13 mouse cellular contexts compared by ENCODE assay signal in the genomic region with DNA sequence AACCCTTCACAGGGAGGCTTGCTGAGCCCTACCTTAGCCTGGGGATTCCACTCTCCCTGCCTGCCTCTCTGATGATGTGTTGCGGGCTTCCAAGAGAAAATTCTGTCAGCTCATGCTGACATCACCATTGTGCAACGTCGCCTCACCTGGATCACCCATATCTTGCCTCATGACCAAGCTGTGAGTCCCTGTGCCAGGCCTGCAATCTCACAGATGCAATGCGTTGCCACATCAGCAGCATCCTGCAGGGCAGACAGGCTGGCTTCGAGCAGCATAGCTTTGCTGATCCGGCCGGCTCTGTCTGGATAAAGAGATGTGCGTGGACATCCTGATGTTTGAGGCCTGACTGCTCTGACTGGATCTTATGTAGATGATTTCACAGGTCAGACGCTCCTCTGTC.
DNase-seq lines count a peak whose midpoint lies in the region; ATAC-seq and TF ChIP-seq lines count a peak whose summit lies in the region.
"Had no signal": no experiment of that assay in that cellular context is flagged by ENCODE, and none has a peak within 500 bp of the region (broad histone marks: within the 10 kb centered on the region; RNA-seq: fewer than 3 reads in every experiment).

No protein-coding gene starts in this region.

- DNase-seq in kidney, postnatal 36 days, result no peak
- DNase-seq in lung, postnatal 0 days (ENCODE audit: low spot score), result peak; percentile 54
- DNase-seq in lung, postnatal 25 days (ENCODE audit: low spot score), result no peak
- DNase-seq in NIH3T3 (ENCODE audit: low read depth), result peak; percentile 20
- DNase-seq in gonadal fat pad, adult 2 months (ENCODE audit: low read depth), result peak; percentile 73
- DNase-seq in gastrocnemius, postnatal 4 days (ENCODE audit: low spot score in 2 of 2), result no peak
- DNase-seq: liver; retina, postnatal 1 day had no signal

- no peaks in the 10 kb centered on the region for H3K27me3 ChIP-seq in kidney, embryonic 15.5 days
- H3K27me3 ChIP-seq in lung, postnatal 0 days (replicated peaks; ENCODE audit: insufficient read depth, low read length), result no peaks in the 10 kb centered on the region
- H3K27me3 ChIP-seq: hindbrain, embryonic 15.5 days; intestine, embryonic 15.5 days had no signal

- no peak overlapping the region for H3K4me2 ChIP-seq in kidney, embryonic 15.5 days
- no peak overlapping the region for H3K4me2 ChIP-seq in lung, postnatal 0 days (replicated peaks; ENCODE audit: low read depth, low read length)
- H3K4me2 ChIP-seq: heart, embryonic 13.5 days; intestine, embryonic 15.5 days had no signal

- H3K27ac ChIP-seq in kidney, embryonic 15.5 days, result peak overlapping the region; percentile 73; the same call in 1 of the 2 replicates
- peak overlapping the region; percentile 62; the same call in 1 of the 2 replicates for H3K27ac ChIP-seq in lung, postnatal 0 days (ENCODE audit: low read length)
- H3K27ac ChIP-seq: heart, embryonic 13.5 days; hindbrain, embryonic 15.5 days had no signal

- no peak overlapping the region for H3K4me3 ChIP-seq in kidney, embryonic 15.5 days (replicated peaks)
- no peak overlapping the region for H3K4me3 ChIP-seq in lung, postnatal 0 days (ENCODE audit: low read depth, low read length)
- H3K4me3 ChIP-seq: heart, embryonic 13.5 days; hindbrain, embryonic 15.5 days; intestine, embryonic 15.5 days; midbrain, embryonic 12.5 days had no signal

- no peak for TF ChIP-seq CTCF in lung, postnatal 0 days (IDR thresholded peaks at IDR 0.05)

- peaks cover 37% of the 10 kb centered on the region for H3K4me1 ChIP-seq in kidney, embryonic 15.5 days
- H3K4me1 ChIP-seq in lung, postnatal 0 days (ENCODE audit: insufficient read depth, low read depth, low read length), result peaks cover 13% of the 10 kb centered on the region

- 76% methylated on average over 9 of the region's 9 CpGs for WGBS in kidney, embryonic 15.5 days
- WGBS in lung, postnatal 0 days, result 80% methylated on average over 9 of the region's 9 CpGs

- no peaks in the 10 kb centered on the region for H3K9me3 ChIP-seq in kidney, embryonic 15.5 days (replicated peaks)
- H3K9me3 ChIP-seq in lung, postnatal 0 days (ENCODE audit: low read length), result no peaks in the 10 kb centered on the region
- H3K9me3 ChIP-seq: heart, embryonic 13.5 days; hindbrain, embryonic 15.5 days; intestine, embryonic 15.5 days; midbrain, embryonic 12.5 days had no signal

- no peak for TF ChIP-seq EP300 in lung, postnatal 0 days (IDR thresholded peaks at IDR 0.05)

- H3K36me3 ChIP-seq in kidney, embryonic 15.5 days, result no peaks in the 10 kb centered on the region
- H3K36me3 ChIP-seq in lung, postnatal 0 days (ENCODE audit: insufficient read depth, low read length), result no peaks in the 10 kb centered on the region
- H3K36me3 ChIP-seq: heart, embryonic 13.5 days; hindbrain, embryonic 15.5 days; intestine, embryonic 15.5 days; midbrain, embryonic 12.5 days had no signal

- no peak for ATAC-seq in kidney, embryonic 15.5 days (replicated peaks; ENCODE audit: low FRiP score)
- peak; percentile 9; the same call in 1 of the 2 replicates for ATAC-seq in lung, postnatal 0 days
- ATAC-seq: intestine, embryonic 15.5 days had no signal

- H3K9ac ChIP-seq in kidney, embryonic 15.5 days, result no peak overlapping the region
- H3K9ac ChIP-seq in lung, postnatal 0 days (replicated peaks; ENCODE audit: low read depth), result no peak overlapping the region
- H3K9ac ChIP-seq: heart, embryonic 13.5 days; hindbrain, embryonic 15.5 days; intestine, embryonic 15.5 days had no signal

Comparison
In these comparisons a context has a peak if more than half of its experiments do, and no peak if none do; other contexts are left out.
1. DNase-seq: peak in lung, postnatal 0 days (single experiment), NIH3T3 (single experiment) and gonadal fat pad, adult 2 months (single experiment); none in kidney, postnatal 36 days (0 of 2), lung, postnatal 25 days (single experiment) and gastrocnemius, postnatal 4 days (0 of 2).